Mouse (Mus musculus): Measurements from ENCODE around the gene Dnajc13.

- TF ChIP-seq CTCF (IDR thresholded peaks at IDR 0.05; ENCODE audit: low read depth) (no peak), EP300 (optimal IDR thresholded peaks at IDR 0.05) (no peak)
These were observed 81.1 kb downstream of the Dnajc13 start for GRCm38 (mm10) chr9:104181626-104182025.
